Comparison of ENCODE assay signal across 21 mouse cellular contexts in the genomic region with DNA sequence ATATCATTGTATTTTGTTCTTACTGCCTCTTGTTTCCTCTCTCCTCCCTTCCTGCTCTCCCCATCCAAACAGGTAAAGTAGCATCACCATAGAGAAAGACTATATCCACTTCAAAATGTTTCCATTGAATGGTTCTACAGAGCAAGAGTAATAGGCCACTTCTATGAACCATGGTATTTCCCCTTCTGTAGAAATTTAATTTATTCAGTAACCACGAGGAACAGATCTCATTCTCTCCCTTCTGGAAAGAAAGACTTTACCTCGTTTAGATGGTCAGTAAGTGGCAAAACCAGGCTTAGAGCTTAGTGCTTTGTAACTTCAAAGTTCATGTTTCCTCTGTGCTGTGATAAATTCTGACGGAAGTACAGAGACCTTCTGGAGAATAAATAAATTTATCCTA. TPM values are rescaled to one million over a fixed set of nuclear protein-coding genes. Genes with fewer than 3 reads are reported as not detected.
DNase-seq lines count a peak whose midpoint lies in the region; ATAC-seq and TF ChIP-seq lines count a peak whose summit lies in the region.
"Had no signal": no experiment of that assay in that cellular context is flagged by ENCODE, and none has a peak within 500 bp of the region (broad histone marks: within the 10 kb centered on the region; RNA-seq: fewer than 3 reads in every experiment).

No protein-coding gene starts in this region.

- peaks cover 13% of the 10 kb centered on the region for H3K9me3 ChIP-seq in CH12.LX (replicated peaks; ENCODE audit: low read length)
- no peaks in the 10 kb centered on the region for H3K9me3 ChIP-seq in kidney, embryonic 15.5 days (replicated peaks)
- H3K9me3 ChIP-seq in hindbrain, embryonic 12.5 days (replicated peaks), result no peaks in the 10 kb centered on the region
- H3K9me3 ChIP-seq: G1E had no signal

- H3K36me3 ChIP-seq in CH12.LX (replicated peaks in 1 of 2; ENCODE audit: control insufficient read depth in 1 of 2, insufficient read depth in 1 of 2, low read length in 1 of 2), result no peaks in the 10 kb centered on the region
- no peaks in the 10 kb centered on the region for H3K36me3 ChIP-seq in kidney, embryonic 15.5 days
- H3K36me3 ChIP-seq in hindbrain, embryonic 12.5 days, result no peaks in the 10 kb centered on the region
- H3K36me3 ChIP-seq: G1E had no signal

- TF ChIP-seq POLR2A in CH12.LX (IDR thresholded peaks at IDR 0.05; ENCODE audit: low read depth, low read length), result no peak

- H3K9ac ChIP-seq in CH12.LX (ENCODE audit: insufficient read depth, low read depth), result peak overlapping the region; percentile 41; the same call in 1 of the 2 replicates
- H3K9ac ChIP-seq in kidney, embryonic 15.5 days, result no peak overlapping the region
- no peak overlapping the region for H3K9ac ChIP-seq in hindbrain, embryonic 12.5 days

- peak overlapping the region; percentile 95 for H3K27ac ChIP-seq in CH12.LX (ENCODE audit: insufficient read depth, low read depth)
- no peak overlapping the region for H3K27ac ChIP-seq in kidney, embryonic 15.5 days
- no peak overlapping the region for H3K27ac ChIP-seq in hindbrain, embryonic 12.5 days

- in situ Hi-C loops in CH12.LX (cut with MboI; ENCODE audit: low pct_ligation_motif_present, low pct_unique_long_range_greater_than_20kb, low sequenced_read_pairs), result no loop called here

- TF ChIP-seq RAD21 in CH12.LX (IDR thresholded peaks at IDR 0.05; ENCODE audit: low read depth, low read length), result no peak

- no peaks in the 10 kb centered on the region for H3K27me3 ChIP-seq in CH12.LX (replicated peaks)
- H3K27me3 ChIP-seq in kidney, embryonic 15.5 days, result no peaks in the 10 kb centered on the region
- no peaks in the 10 kb centered on the region for H3K27me3 ChIP-seq in hindbrain, embryonic 12.5 days
- H3K27me3 ChIP-seq: Patski had no signal

- dilution Hi-C loops in CH12.LX (cut with MboI; ENCODE audit: extremely low pct_ligation_motif_present, extremely low pct_unique_long_range_greater_than_20kb, low sequenced_read_pairs), result no loop called here

- peak; percentile 71; the same call in 1 of the 2 replicates for TF ChIP-seq EP300 in CH12.LX (IDR thresholded peaks at IDR 0.05; ENCODE audit: low read length)

- no peaks in the 10 kb centered on the region for H3K79me2 ChIP-seq in CH12.LX (replicated peaks; ENCODE audit: control insufficient read depth, extremely low read depth, insufficient read depth, poor library complexity, severe bottlenecking)

- H3K4me2 ChIP-seq in CH12.LX (ENCODE audit: insufficient read depth, low read depth, poor library complexity, severe bottlenecking), result peak overlapping the region; percentile 69
- H3K4me2 ChIP-seq in kidney, embryonic 15.5 days, result no peak overlapping the region
- no peak overlapping the region for H3K4me2 ChIP-seq in hindbrain, embryonic 12.5 days (replicated peaks)

- peak; percentile 53 for ATAC-seq in CD4-positive, CD25-positive, alpha-beta regulatory T cell, adult 4 months
- peak; percentile 56 for ATAC-seq in inflammation-experienced regulatory T-cells, adult 6 months
- ATAC-seq in kidney, embryonic 15.5 days (replicated peaks; ENCODE audit: low FRiP score), result no peak
- ATAC-seq in hindbrain, embryonic 12.5 days (ENCODE audit: low FRiP score), result no peak
- ATAC-seq: activated CD4-positive, CD25-positive, alpha-beta regulatory T cell, adult 4 months; Patski had no signal

- WGBS in kidney, embryonic 15.5 days, result 71% methylated on average over 3 of the region's 3 CpGs
- WGBS in hindbrain, embryonic 12.5 days, result 80% methylated on average over 3 of the region's 3 CpGs

- no peak for TF ChIP-seq CTCF in CH12.LX (conservative IDR thresholded peaks at IDR 0.05 in 1 of 2, IDR thresholded peaks at IDR 0.05 in 1 of 2; ENCODE audit: low read depth in 2 of 2, low read length in 2 of 2)

- DNase-seq in CH12.LX (ENCODE audit: extremely low read depth), result peak; percentile 67
- no peak for DNase-seq in heart, adult 11 months
- DNase-seq: adrenal gland, adult 2 months; adrenal gland, adult 8-10 months; adrenal gland, postnatal 10 days; adrenal gland, postnatal 14 days; adrenal gland, postnatal 25 days; adrenal gland, postnatal 36 days; B cell, adult 2 months; cerebellum, adult 11 months; cerebellum, adult 11-12 months; cerebellum, adult 18-20 months; cerebellum, adult 2 months; cerebellum, adult 8-10 months had no signal

- H3K4me1 ChIP-seq in CH12.LX (ENCODE audit: control insufficient read depth in 1 of 2, insufficient read depth in 2 of 2), result peaks cover 16 to 47% of the 10 kb centered on the region in 2 experiments
- H3K4me1 ChIP-seq in kidney, embryonic 15.5 days, result peaks cover 7% of the 10 kb centered on the region
- no peaks in the 10 kb centered on the region for H3K4me1 ChIP-seq in hindbrain, embryonic 12.5 days

- H3K4me3 ChIP-seq in CH12.LX (replicated peaks in 1 of 3; ENCODE audit: low read depth in 2 of 3, low read length in 2 of 3, poor library complexity in 1 of 3), result no peak overlapping the region
- H3K4me3 ChIP-seq in kidney, embryonic 15.5 days (replicated peaks), result no peak overlapping the region
- no peak overlapping the region for H3K4me3 ChIP-seq in hindbrain, embryonic 12.5 days

TF ChIP-seq in CH12.LX, 34 proteins besides CTCF, POLR2A, EP300 and RAD21:
- TF ChIP-seq MEF2A (IDR thresholded peaks at IDR 0.05; ENCODE audit: borderline replicate concordance, low read depth, low read length), result peak; percentile 22; the same call in 1 of the 2 replicates
- peak; percentile 67; the same call in 1 of the 2 replicates for TF ChIP-seq MYC (IDR thresholded peaks at IDR 0.05; ENCODE audit: low read depth, low read length)
- no peak for TF ChIP-seq IRF4 (IDR thresholded peaks at IDR 0.05; ENCODE audit: low read depth, low read length)
TF ChIP-seq in CH12.LX: peak in this region for 2.

RNA-seq across cellular contexts. Expression of a gene that starts 28.9 kb away (rescaled TPM):
- polyA plus RNA-seq in CD4-positive, CD25-positive, alpha-beta regulatory T cell, adult 4 months (2017; shearing (Covaris generic)), result 10 to 100 TPM; 13.5 to 15.4 TPM
- 52.3 and 65.9 TPM in 2 replicates for total RNA-seq in CH12.LX (2012; rRNA removed)
- total RNA-seq in CH12.LX (2014; rRNA removed), result 53.5 and 56.5 TPM in 2 replicates
- polyA plus RNA-seq in CH12.LX (2012; ENCODE audit: insufficient read length, low read depth), result 53.8 and 54.1 TPM in 2 replicates
- polyA plus RNA-seq in inflammation-experienced regulatory T-cells, adult 6 months (2017; shearing (Covaris generic)), result 10 to 100 TPM in 2 of 3 experiments, 1 to 10 TPM in 1; 9.1 to 16.0 (median 11.7) TPM
- 65.3 and 67.2 TPM in 2 replicates for polyA plus RNA-seq in kidney, embryonic 15.5 days (2015; fragmentation: Nextera tagmentation; extraction: Ambion mirVana)
- 65.3 and 72.3 TPM in 2 replicates for polyA plus RNA-seq in hindbrain, embryonic 12.5 days (2016; fragmentation: Nextera tagmentation; extraction: Ambion mirVana)

Comparison
In these comparisons a context has a peak if more than half of its experiments do, and no peak if none do; other contexts are left out.
1. ATAC-seq: peak in CD4-positive, CD25-positive, alpha-beta regulatory T cell, adult 4 months (single experiment) and inflammation-experienced regulatory T-cells, adult 6 months (single experiment); none in kidney, embryonic 15.5 days (single experiment) and hindbrain, embryonic 12.5 days (single experiment).